Mouse (Mus musculus) hindbrain, embryonic 11.5 days (tissue): Measurements from ENCODE around the gene Gm4779. TPM values are rescaled to one million over a fixed set of nuclear protein-coding genes. Genes with fewer than 3 reads are reported as not detected.

Experiments
- ATAC-seq: fragments of 200-750 bp; cut with Nextera tagmentation; 2 replicates; pipeline ENCODE4 v1.8.0; 2017; ENCODE audit warnings: mild to moderate bottlenecking, moderate TSS enrichment, moderate library complexity; ENCODE audit not compliant: low FRiP score
- DNase-seq: peaks from one replicate; pipeline ENCODE4 v3.0.0-alpha.2; 2015; ENCODE audit warnings: low spot score
- H3K27ac ChIP-seq: fragments of 300-500 bp; sonication (generic); 2 replicates; pipeline ENCODE4 v1.5.1; 2014; ENCODE audit warnings: mild to moderate bottlenecking, low read depth, low read length
- H3K27me3 ChIP-seq: fragments of 300-500 bp; sonication (generic); 2 replicates; pipeline ENCODE4 v1.6.1; 2014; ENCODE audit warnings: mild to moderate bottlenecking, low read length, moderate library complexity, mixed read lengths; ENCODE audit not compliant: control insufficient read depth, insufficient read depth
- H3K36me3 ChIP-seq: fragments of 300-500 bp; sonication (generic); 2 replicates; pipeline ENCODE4 v1.6.1; 2014; ENCODE audit warnings: mild to moderate bottlenecking, low read length, moderate library complexity, mixed read lengths; ENCODE audit not compliant: control insufficient read depth, insufficient read depth
- H3K4me1 ChIP-seq: fragments of 300-500 bp; sonication (generic); replicated peaks from 2 replicates; pipeline ENCODE4 v1.6.1; 2014; ENCODE audit warnings: low read length, mixed read lengths; ENCODE audit not compliant: control insufficient read depth, insufficient read depth
- H3K4me2 ChIP-seq: fragments of 300-500 bp; sonication (generic); replicated peaks from 2 replicates; pipeline ENCODE4 v1.6.1; 2014; ENCODE audit warnings: mild to moderate bottlenecking, low read depth, low read length
- H3K4me3 ChIP-seq: fragments of 300-500 bp; sonication (generic); 2 replicates; pipeline ENCODE4 v1.5.1; 2014; ENCODE audit warnings: low read depth, low read length
- H3K9ac ChIP-seq: fragments of 300-500 bp; sonication (generic); 2 replicates; pipeline ENCODE4 v1.6.1; 2014; ENCODE audit warnings: low read depth, low read length
- H3K9me3 ChIP-seq: fragments of 300-500 bp; sonication (generic); 2 replicates; pipeline ENCODE4 v1.6.1; 2016; ENCODE audit warnings: low read length; ENCODE audit not compliant: control insufficient read depth
- WGBS: fragments of 180-500 bp; shearing (Covaris S2); extraction: QIAGEN DNeasy Blood & Tissue Kit; methylation state at CpG from one replicate; pipeline ENCODE4 v1.1.7; 2014; 5-methylcytosine and 5-hydroxymethylcytosine counted together
- polyA plus RNA-seq: library from polyadenylated mRNA; unstranded; fragments of >200 nt; fragmentation: Nextera tagmentation; extraction: Ambion mirVana; gene quantifications from 2 replicates; pipeline ENCODE4 v1.2.1, GENCODE M21; 2014

Gene Gm4779
- polyA plus RNA-seq, 1 experiment from 2014 or later = not detected

GRCm38 (mm10) chrX:101767280-101767679 is 26.9 kb downstream of the Gm4779 start:
- ATAC-seq (no peak), DNase-seq (no peak)
- 83% methylated on average over 7 of the region's 7 CpGs for WGBS
- Histone ChIP-seq H3K4me2 (no peak overlapping the region), H3K36me3 (no peaks in the 10 kb centered on the region), H3K27me3 (no peaks in the 10 kb centered on the region), H3K9me3 (no peaks in the 10 kb centered on the region), H3K9ac (no peak overlapping the region), H3K4me1 (no peaks in the 10 kb centered on the region), H3K4me3 (no peak overlapping the region), H3K27ac (no peak overlapping the region)

DNA sequence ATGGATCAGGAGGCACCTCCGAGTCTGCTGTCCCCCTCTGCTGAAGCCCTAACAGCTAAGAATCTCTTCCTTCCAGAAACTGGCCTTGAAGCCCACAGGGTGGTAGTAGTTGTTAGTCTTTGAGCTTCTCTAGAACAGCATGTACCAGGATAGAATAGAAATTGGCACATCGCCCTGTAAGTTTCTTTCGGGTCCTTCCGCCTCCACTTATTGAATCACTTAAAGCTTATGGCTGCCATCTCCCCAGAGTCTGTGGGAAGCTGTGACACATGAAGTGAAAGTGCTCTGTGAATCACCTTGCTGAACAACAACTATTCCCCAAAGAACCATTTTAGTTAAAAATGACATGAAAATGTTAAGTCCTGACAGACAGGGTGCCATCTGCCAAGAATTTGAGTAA is 29.1 kb downstream of the Gm4779 start:
- DNase-seq (no peak), ATAC-seq (no peak)
- WGBS = 88% methylated on average over 4 of the region's 4 CpGs
- Histone ChIP-seq H3K4me3 (no peak overlapping the region), H3K9me3 (no peaks in the 10 kb centered on the region), H3K4me2 (no peak overlapping the region), H3K36me3 (no peaks in the 10 kb centered on the region), H3K27ac (no peak overlapping the region), H3K4me1 (no peaks in the 10 kb centered on the region), H3K27me3 (no peaks in the 10 kb centered on the region; the same call in 1 of the 2 replicates), H3K9ac (no peak overlapping the region)

DNA sequence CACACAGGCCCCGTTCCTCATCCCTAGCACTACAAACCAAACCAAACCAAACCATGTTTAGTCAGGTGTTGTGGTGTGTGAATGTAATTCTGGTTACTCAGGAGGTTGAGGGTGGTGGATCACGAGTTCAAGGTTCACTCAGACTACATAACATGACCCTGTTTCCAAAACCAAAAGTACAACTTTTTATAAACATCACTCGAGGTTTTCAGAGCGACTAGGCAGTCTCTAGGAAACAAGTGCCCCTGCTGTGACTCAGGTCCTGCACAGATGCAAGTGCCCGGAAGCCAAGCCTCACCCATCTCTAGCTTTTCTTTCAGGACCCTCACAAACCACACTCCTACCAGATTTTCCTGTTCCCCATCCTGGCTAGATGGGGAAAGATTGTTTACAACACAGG is 29.6 kb downstream of the Gm4779 start:
- H3K27me3 ChIP-seq = no peaks in the 10 kb centered on the region; the same call in 1 of the 2 replicates
- no peak overlapping the region for H3K27ac ChIP-seq
- DNase-seq (no peak), ATAC-seq (no peak)
- no peaks in the 10 kb centered on the region for H3K36me3 ChIP-seq
- no peaks in the 10 kb centered on the region for H3K4me1 ChIP-seq
- H3K9ac ChIP-seq = no peak overlapping the region
- no peak overlapping the region for H3K4me3 ChIP-seq
- 73% methylated on average over 5 of the region's 5 CpGs for WGBS
- no peaks in the 10 kb centered on the region for H3K9me3 ChIP-seq
- no peak overlapping the region for H3K4me2 ChIP-seq

DNA sequence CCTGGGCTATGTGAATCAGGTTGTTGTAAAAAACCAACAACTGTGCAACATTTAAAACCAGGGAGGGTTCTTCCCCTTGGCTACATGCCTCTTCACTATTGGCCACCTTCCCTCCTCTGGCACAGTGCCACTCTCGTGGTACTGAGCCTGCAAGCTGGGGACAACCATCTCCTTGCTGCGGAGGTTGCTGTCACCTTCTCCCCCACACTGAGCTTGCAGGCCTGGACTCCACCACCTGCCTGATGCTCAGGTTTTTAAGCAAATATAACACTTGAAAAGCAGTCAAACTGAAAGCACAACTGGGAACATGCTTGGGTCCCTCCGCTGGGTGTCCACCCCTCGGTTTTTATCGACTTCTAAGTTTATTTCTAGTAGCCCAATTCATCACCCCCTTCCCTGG is 39.7 kb downstream of the Gm4779 start:
- DNase-seq (no peak), ATAC-seq (no peak)
- Histone ChIP-seq H3K27me3 (peaks cover 2% of the 10 kb centered on the region; the same call in 1 of the 2 replicates), H3K9ac (no peak overlapping the region), H3K4me3 (no peak overlapping the region), H3K27ac (no peak overlapping the region), H3K4me2 (no peak overlapping the region), H3K4me1 (no peaks in the 10 kb centered on the region), H3K9me3 (no peaks in the 10 kb centered on the region), H3K36me3 (no peaks in the 10 kb centered on the region)
- 69% methylated on average over 5 of the region's 5 CpGs for WGBS

DNA sequence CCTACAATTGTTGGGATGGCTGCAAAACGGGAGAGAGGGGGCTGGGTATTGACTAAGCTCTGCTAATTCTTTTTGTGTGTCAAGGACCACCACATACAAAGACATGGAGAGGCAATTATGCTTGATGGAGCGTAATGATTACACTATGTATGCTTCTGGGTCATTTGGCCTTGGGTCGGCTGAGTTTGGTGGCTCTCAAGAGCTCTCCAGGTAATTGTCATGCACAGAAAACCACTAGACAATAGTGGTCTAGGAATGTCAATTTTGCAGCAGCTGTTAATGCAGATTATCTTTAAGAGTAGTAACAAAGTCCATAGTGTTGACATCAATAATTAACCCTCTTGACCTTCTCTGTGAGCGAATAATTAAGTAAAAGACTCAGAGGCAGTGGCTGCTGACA is 44.1 kb downstream of the Gm4779 start:
- H3K4me2 ChIP-seq = no peak overlapping the region
- ATAC-seq (no peak), DNase-seq (no peak)
- H3K36me3 ChIP-seq = no peaks in the 10 kb centered on the region
- H3K9me3 ChIP-seq = no peaks in the 10 kb centered on the region
- H3K4me3 ChIP-seq = no peak overlapping the region
- no peaks in the 10 kb centered on the region for H3K27me3 ChIP-seq
- no peak overlapping the region for H3K27ac ChIP-seq
- no peaks in the 10 kb centered on the region for H3K4me1 ChIP-seq
- 48% methylated on average over 4 of the region's 4 CpGs for WGBS
- H3K9ac ChIP-seq = no peak overlapping the region

GRCm38 (mm10) chrX:101741064-101741433 is 53.2 kb downstream of the Gm4779 start:
- Histone ChIP-seq H3K4me3 (no peak overlapping the region), H3K9me3 (no peaks in the 10 kb centered on the region), H3K9ac (no peak overlapping the region), H3K27me3 (no peaks in the 10 kb centered on the region; the same call in 1 of the 2 replicates), H3K4me2 (no peak overlapping the region), H3K27ac (no peak overlapping the region), H3K36me3 (no peaks in the 10 kb centered on the region), H3K4me1 (no peaks in the 10 kb centered on the region)
- DNase-seq = no peak
- no peak for ATAC-seq
- WGBS = 62% methylated on average over 2 of the region's 2 CpGs

DNA sequence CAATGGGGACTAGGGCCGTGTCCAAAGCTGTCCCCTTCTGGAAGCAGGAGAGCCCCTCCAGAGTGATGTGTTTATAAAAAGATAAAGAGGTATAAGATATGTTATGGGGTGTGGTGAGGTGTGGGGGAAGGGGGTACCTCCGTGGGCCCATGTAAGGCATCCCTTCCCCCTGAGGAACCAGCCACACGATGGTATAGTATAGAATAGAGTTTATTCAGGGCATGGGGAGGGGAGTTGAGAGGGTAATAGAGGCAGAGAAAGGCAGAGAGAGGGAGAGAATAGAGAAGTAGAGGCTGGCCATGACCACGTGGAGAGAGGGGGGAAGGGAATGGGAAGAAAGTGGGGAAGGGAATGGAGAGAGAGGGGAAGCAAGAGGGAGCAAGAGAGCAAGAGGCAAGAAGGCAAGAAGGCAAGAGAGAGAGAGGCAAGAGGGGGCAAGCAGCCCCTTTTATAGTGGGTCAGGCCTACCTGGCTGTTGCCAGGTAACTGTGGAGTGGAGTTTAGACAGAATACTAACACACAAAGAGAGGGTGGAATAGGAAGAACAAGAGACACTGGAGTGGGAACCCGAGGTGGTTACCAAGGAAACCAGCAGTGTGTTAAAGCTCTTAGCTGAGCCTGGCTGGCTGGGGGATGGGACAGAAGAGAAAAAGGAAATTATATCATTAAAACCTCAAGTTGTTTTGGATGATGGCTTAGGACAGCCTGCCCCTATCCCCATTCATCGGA is 53.7 kb downstream of the Gm4779 start:
- DNase-seq (peak; percentile 20), ATAC-seq (no peak)
- 48% methylated on average over 6 of the region's 6 CpGs for WGBS
- Histone ChIP-seq H3K27me3 (no peaks in the 10 kb centered on the region; the same call in 1 of the 2 replicates), H3K36me3 (no peaks in the 10 kb centered on the region), H3K4me3 (no peak overlapping the region), H3K4me1 (no peaks in the 10 kb centered on the region), H3K9me3 (no peaks in the 10 kb centered on the region), H3K9ac (no peak overlapping the region), H3K27ac (no peak overlapping the region), H3K4me2 (no peak overlapping the region)

Other genes starting within 250 kb of the Gm4779 start
- gene Ogt, start 154.4 kb downstream of the Gm4779 start, polyA plus RNA-seq = 244 and 256 TPM in 2 replicates
- 0.28 TPM in 1 of 2 replicates, not detected in the other for gene Cxcr3, start 60.2 kb downstream of the Gm4779 start, polyA plus RNA-seq
- gene 8030474K03Rik, start 233 bp upstream of the Gm4779 start, polyA plus RNA-seq = 0.10 TPM in 1 of 2 replicates, not detected in the other
- gene Nhsl2, start 55.0 kb upstream of the Gm4779 start, polyA plus RNA-seq = 9.7 and 11.8 TPM in 2 replicates